Mouse (Mus musculus) stomach, postnatal 0 days (tissue): Measurements from ENCODE around the gene Abhd14a. TPM values are rescaled to one million over a fixed set of nuclear protein-coding genes. Genes with fewer than 3 reads are reported as not detected.

Source experiments
- ATAC-seq: fragments of 200-750 bp; cut with Nextera tagmentation; 2 replicates; pipeline ENCODE4 v1.8.0; 2017; ENCODE audit not compliant: low FRiP score, low TSS enrichment
- DNase-seq: peaks from one replicate; pipeline ENCODE4 v3.0.0-alpha.2; 2016; ENCODE audit warnings: low spot score
- H3K27ac ChIP-seq: fragments of 300-500 bp; sonication (generic); replicated peaks from 2 replicates; pipeline ENCODE4 v1.5.1; 2014; ENCODE audit warnings: mild to moderate bottlenecking, control low read depth
- H3K27me3 ChIP-seq: fragments of 300-500 bp; sonication (generic); 2 replicates; pipeline ENCODE4 v1.6.1; 2014; ENCODE audit warnings: low read length; ENCODE audit not compliant: control insufficient read depth, insufficient read depth
- H3K36me3 ChIP-seq: fragments of 300-500 bp; sonication (generic); 2 replicates; pipeline ENCODE4 v1.6.1; 2014; ENCODE audit warnings: low read length, mixed read lengths; ENCODE audit not compliant: control insufficient read depth, insufficient read depth
- H3K4me1 ChIP-seq: fragments of 300-500 bp; sonication (generic); replicated peaks from 2 replicates; pipeline ENCODE4 v1.6.1; 2014; ENCODE audit warnings: antibody characterized with exemption; ENCODE audit not compliant: control insufficient read depth, insufficient read depth
- H3K4me2 ChIP-seq: fragments of 300-500 bp; sonication (generic); replicated peaks from 2 replicates; pipeline ENCODE4 v1.6.1; 2014; ENCODE audit warnings: low read depth, mild to moderate bottlenecking, control low read depth, moderate library complexity
- H3K4me3 ChIP-seq: fragments of 300-500 bp; sonication (generic); 2 replicates; pipeline ENCODE4 v1.5.1; 2014; ENCODE audit warnings: low read depth, low read length, control low read depth
- H3K9ac ChIP-seq: fragments of 300-500 bp; sonication (generic); 2 replicates; pipeline ENCODE4 v1.6.1; 2014; ENCODE audit warnings: mild to moderate bottlenecking, low read length, control low read depth, mixed read lengths
- H3K9me3 ChIP-seq: fragments of 300-500 bp; sonication (generic); 2 replicates; pipeline ENCODE4 v1.6.1; 2016; ENCODE audit warnings: low read length; ENCODE audit not compliant: control insufficient read depth
- CTCF ChIP-seq: IDR thresholded peaks from 2 replicates; pipeline ENCODE4 v1.5.1; 2016; ENCODE audit warnings: antibody characterized with exemption, low read depth, mild to moderate bottlenecking, moderate library complexity
- EP300 ChIP-seq: optimal IDR thresholded peaks from 2 replicates; pipeline ENCODE3; 2016; ENCODE audit warnings: antibody characterized with exemption
- WGBS: fragments of 180-500 bp; shearing (Covaris S2); extraction: QIAGEN DNeasy Blood & Tissue Kit; methylation state at CpG from one replicate; pipeline ENCODE4 v1.1.7; 2014; 5-methylcytosine and 5-hydroxymethylcytosine counted together
- polyA plus RNA-seq: library from polyadenylated mRNA; unstranded; fragments of >200 nt; fragmentation: Nextera tagmentation; extraction: Ambion mirVana; gene quantifications from 2 replicates; pipeline ENCODE4 v1.2.1, GENCODE M21; 2015

Abhd14a gene
- polyA plus RNA-seq, 1 experiment from 2014 or later = 23.2 TPM

DNA sequence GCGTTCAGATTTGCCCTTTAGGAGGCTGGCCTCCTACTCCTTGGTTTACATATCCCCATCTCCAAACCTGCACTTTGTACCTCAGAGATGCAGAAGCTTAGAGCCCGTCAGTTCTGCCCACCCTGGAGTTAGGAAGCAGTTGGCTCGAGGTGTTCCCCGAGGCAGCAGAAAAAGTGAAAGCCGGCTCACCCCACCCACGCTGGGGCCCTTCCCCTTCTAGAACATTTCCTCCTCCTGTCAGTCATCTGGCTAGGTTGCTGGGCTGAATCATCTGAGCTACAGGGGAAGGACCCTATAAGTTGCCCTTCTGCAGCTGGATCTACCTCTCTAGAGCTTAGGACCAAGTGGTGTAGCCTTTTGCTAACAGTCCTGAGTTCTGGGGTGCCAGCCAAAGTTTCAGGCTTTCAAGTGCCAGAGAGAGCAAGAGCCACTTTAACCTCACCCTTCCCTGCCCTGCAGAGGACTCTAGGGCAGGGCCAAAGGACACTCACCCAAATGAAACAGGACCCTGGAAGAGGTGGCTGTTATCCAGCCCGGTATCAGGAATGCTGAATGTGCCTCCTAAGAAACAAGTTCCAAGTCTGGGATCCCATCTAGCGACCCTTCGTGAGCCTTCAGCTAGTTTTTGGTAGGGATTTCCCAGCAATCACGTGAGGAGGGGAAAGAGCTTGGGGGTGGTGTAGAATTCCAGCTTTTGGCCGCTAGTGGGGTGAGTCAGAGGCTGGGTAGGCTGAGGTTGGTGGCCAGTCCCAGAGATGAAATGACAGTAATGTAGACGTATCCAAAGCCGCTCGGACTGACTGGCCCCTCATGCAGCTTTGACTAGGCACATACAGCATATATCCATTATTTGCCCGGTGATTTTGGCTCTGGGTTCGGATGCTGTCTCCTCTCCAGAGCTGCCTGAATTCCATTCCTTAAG is 28.8 kb upstream of the Abhd14a start:
- DNase-seq (peak; percentile 63), ATAC-seq (peak; percentile 53)
- Histone ChIP-seq H3K27ac (peak overlapping the region; percentile 83), H3K4me1 (peaks cover 8% of the 10 kb centered on the region), H3K9ac (peak overlapping the region; percentile 32), H3K27me3 (no peaks in the 10 kb centered on the region), H3K36me3 (peaks cover 2% of the 10 kb centered on the region; the same call in 1 of the 2 replicates), H3K4me2 (peak overlapping the region; percentile 49), H3K9me3 (no peaks in the 10 kb centered on the region), H3K4me3 (peak overlapping the region; percentile 29)
- 9% methylated on average over 16 of the region's 16 CpGs for WGBS
- no peak for TF ChIP-seq CTCF
- TF ChIP-seq EP300 = no peak

DNA sequence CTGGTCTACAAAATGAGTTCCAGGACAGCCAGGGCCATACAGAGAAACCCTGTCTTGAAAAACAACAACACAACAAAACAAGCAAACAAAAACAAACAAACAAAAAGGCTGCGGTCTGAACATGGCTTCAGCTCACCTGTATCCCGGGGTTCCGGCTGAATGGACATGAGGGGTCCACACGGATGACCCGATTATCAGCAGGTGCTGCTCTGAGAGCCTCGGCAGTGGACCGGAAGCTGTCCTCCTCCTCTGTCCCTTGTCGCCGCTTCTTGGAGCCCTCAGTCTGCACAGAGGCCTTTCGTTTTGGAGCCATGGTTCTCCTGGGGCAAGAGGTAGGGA is 28.2 kb upstream of the Abhd14a start, which contains the start of gene Rrp9:
TSS of gene Rrp9 (plus strand) at position 301 of the 339 bp plus-strand sequence.
- no peaks in the 10 kb centered on the region for H3K9me3 ChIP-seq
- peak within 1 kb of the TSS; percentile 32 for H3K9ac ChIP-seq
- 78% methylated on average over 10 of the region's 10 CpGs for WGBS
- TF ChIP-seq CTCF = no peak
- no peak for TF ChIP-seq EP300
- peaks cover 8% of the 10 kb centered on the region for H3K4me1 ChIP-seq
- peaks cover under 1% of the 10 kb centered on the region; the same call in 1 of the 2 replicates for H3K36me3 ChIP-seq
- H3K4me3 ChIP-seq = peak within 1 kb of the TSS; percentile 29
- peak within 1 kb of the TSS; percentile 83 for H3K27ac ChIP-seq
- ATAC-seq = no peak
- H3K4me2 ChIP-seq = peak within 1 kb of the TSS; percentile 49
- H3K27me3 ChIP-seq = no peaks in the 10 kb centered on the region
- no peak for DNase-seq

DNA sequence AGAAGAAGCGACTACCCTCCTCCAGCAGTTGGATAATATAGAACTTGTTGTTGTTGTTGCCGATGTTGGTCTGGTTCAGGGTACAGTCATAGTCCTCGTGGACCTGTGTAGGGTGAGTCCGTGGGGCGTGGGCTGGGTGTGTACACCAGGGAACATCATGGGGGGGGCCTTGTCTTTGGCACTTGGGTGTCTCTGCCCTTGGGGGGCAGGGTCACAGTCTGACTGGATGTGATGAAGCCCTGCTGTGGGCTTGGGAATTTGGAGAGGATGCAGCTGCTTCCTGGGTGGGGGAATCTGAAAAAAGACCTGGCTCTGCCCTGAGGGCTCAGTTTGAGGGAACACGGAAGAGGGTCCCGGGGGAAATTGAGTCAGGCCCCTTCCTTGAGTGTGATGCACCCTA is 27.6 kb upstream of the Abhd14a start:
- no peak overlapping the region for H3K4me3 ChIP-seq
- 62% methylated on average over 7 of the region's 7 CpGs for WGBS
- H3K27ac ChIP-seq = no peak overlapping the region
- TF ChIP-seq CTCF (no peak), EP300 (no peak)
- no peaks in the 10 kb centered on the region for H3K36me3 ChIP-seq
- H3K9ac ChIP-seq = peak overlapping the region; percentile 27; the same call in 1 of the 2 replicates
- H3K27me3 ChIP-seq = no peaks in the 10 kb centered on the region
- no peaks in the 10 kb centered on the region for H3K9me3 ChIP-seq
- H3K4me2 ChIP-seq = peak overlapping the region; percentile 20; the same call in 1 of the 2 replicates
- peaks cover 8% of the 10 kb centered on the region for H3K4me1 ChIP-seq
- ATAC-seq (no peak), DNase-seq (no peak)

DNA sequence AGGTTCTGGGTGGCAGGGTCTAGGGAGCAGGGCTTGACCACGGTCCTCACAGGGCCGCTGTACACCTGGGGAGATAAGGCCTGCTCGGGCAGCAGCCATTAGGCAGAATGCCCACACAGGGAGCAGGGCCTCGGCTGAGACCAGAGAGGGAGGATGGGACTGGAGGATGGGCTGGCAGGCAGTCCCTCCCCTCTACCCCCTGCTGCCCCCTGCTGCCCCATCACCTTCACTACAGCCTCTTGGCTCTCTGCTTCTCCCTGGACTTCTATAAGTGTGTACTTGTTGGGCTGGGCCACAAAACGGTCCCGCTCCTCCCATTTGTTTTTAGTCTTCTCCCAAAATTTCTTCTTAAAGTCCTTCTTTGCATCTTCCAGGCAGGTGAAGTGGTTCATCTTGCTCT is 27.0 kb upstream of the Abhd14a start:
- Histone ChIP-seq H3K36me3 (no peaks in the 10 kb centered on the region), H3K9ac (peak overlapping the region; percentile 27; the same call in 1 of the 2 replicates), H3K9me3 (no peaks in the 10 kb centered on the region), H3K4me1 (peaks cover 8% of the 10 kb centered on the region), H3K27ac (no peak overlapping the region), H3K27me3 (no peaks in the 10 kb centered on the region), H3K4me3 (no peak overlapping the region), H3K4me2 (no peak overlapping the region)
- WGBS = 9% methylated on average over 6 of the region's 6 CpGs
- TF ChIP-seq EP300 (no peak), CTCF (peak; percentile 84)
- ATAC-seq (no peak), DNase-seq (peak; percentile 80)

DNA sequence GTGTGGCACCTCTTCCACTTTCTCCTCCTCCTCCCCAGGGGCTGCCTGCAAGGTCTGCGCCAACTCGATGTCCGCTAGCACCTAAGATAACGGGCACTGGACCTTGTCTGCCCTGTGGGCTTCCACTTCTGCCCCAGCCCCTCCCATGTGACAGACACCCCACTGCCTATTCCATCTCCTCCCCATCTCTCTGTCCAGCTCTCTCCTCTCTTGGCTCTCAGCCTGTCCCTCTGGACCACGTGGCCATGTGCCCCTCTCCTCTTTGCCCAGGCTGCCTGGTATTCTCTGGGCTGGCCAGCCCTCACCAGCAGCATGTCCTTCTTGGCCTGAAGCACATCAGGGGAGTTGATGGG is 26.3 kb upstream of the Abhd14a start:
- Histone ChIP-seq H3K36me3 (no peaks in the 10 kb centered on the region), H3K9me3 (no peaks in the 10 kb centered on the region), H3K4me2 (no peak overlapping the region), H3K4me3 (no peak overlapping the region), H3K27ac (no peak overlapping the region), H3K9ac (no peak overlapping the region), H3K4me1 (peaks cover 8% of the 10 kb centered on the region), H3K27me3 (no peaks in the 10 kb centered on the region)
- ATAC-seq (no peak), DNase-seq (no peak)
- WGBS = 59% methylated on average over 5 of the region's 5 CpGs
- TF ChIP-seq EP300 (no peak), CTCF (no peak)
